Mouse (Mus musculus) CD4-positive helper T cell, adult 2 months (primary cell): ENCODE data around the gene Fnbp1.

Experiments used
- DNase-seq: peaks from one replicate; pipeline ENCODE4 v3.0.0-alpha.2; 2012; ENCODE audit warnings: low read depth, missing footprints, low spot score

Gene Fnbp1

DNA sequence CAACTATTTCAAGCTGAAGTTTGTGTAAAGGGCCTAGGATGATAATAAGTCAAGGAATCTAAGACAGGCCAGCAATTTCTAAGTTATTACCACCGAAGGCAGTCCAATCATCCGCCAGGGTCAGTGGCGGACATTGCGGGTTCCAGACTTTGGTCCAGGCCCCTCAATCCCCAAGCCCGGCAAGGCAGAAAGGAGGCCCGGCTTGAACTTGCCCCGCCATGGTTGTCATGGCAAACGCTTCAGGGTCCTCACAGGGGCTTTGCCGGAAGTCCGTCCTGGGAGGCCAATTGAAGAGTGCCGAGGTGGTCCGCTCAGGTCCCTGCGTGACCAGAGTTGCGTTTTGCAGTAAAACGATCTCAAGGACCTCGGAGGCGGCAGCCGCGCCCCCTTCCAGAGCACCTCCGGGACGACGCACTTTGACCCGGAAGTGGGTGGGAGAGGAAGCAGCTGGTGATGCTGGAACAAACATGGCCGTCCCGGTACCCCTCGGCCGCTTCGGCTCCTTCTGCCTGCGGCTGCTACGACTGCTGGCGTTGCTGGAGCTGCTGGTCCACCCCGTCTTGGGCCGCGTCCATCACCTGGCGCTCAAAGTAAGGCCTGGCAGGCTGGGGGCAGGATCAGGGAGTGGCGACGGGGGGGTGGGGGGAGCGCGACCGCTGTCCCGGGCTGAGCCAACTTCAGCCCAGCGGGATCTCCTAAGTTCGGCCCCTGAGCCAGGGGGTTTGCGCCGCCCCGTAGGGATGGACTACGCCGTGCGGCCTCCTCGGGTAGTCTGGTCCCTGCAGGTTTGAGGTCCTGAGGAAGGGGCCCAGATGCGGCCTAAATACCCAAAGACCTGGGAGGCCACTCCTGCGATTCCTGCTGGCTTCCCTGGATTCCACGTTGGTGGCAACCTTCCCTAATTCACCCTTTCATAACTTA is 10.3 kb upstream of the Fnbp1 start, which contains the start of gene Gpr107:
Gene Gpr107, plus strand, starts transcription at position 425 of the 921 bp plus-strand sequence.
- peak; percentile 87 for DNase-seq

- peak; percentile 59 for DNase-seq
These were observed 9.0 kb upstream of the Fnbp1 start for GRCm38 (mm10) chr2:31150762-31151161.

DNA sequence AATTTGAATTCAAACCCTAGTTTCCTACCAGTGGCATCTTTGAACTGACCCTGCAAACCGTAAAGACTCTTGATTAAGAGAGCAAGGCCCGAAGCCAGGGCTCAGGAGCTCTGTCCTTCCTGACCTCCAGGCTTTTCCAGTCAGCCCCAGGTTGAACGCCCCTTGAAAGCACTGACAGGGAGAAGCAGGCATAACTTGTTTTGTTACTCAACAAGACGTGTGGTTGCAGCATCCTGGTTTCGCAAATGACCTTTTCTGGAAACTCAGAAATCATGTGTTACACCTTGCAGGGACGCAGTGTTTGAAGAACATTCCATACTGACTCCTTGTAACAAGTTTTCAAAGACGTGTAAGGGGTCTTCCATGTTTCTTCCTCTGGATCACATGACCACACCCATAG is 5.2 kb upstream of the Fnbp1 start:
- DNase-seq: no peak

DNA sequence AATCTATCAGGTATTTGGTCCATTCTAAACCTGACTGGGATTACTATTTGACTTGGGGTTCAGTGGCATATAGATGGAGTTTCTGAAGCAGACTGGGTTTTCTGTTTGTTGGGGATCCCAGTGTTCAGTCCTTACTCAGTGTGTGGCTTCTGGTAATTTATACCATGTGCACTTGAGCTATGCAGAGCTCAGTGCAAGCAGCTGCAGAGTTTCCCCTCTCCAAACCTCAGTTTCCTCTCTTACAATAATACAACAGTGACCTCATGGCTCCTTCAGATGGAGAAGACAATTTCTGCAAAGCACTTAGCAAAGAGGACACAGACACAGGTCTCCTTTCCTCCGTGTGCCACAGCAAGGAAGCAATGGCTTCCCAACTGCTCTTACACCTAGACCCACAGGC is 3.1 kb upstream of the Fnbp1 start:
- peak; percentile 52 for DNase-seq

DNA sequence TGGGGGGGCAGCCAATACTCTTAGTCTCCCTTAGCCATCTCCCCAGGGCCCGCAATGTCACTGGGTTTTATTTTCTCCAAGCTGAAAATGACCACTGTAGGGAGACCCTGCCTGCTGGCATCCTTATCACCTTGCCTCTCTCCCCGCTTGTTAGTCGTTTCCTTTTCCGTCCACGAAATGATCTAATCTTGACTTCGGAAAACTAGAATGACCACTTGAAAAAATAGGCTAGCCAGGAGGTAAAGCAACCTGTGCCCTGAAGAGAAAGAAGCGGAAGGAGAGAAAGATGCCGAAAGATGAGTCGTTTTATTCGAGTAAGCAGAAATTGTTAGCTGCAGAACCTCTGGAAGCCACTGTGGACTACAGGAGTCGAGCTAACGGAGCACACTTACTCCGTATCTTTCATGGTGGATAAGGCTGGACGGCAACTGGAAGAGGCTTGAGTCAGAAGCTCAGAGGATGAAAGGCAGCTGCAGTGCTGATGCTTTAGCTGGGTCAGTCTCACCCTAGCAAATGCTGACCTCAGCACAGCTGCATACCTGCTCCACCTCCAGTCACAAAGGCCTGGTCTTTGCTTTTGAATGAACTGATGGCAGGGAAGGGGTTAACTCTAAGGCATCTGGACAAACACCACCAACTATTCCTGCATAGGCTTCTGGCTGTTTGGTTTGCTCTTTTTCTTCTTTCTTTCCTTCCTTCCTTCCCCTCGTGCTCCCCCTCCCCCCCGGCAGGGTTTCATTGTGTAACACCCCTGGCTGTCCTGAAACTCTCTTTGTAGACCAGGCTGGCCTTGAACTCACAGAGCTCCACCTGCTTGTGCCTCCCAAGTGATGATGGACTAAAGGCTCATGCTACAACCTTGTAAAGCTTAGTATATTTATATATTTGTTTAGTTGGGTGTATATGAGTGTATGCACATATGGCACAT is 2.2 kb upstream of the Fnbp1 start:
- DNase-seq: peak; percentile 44

DNA sequence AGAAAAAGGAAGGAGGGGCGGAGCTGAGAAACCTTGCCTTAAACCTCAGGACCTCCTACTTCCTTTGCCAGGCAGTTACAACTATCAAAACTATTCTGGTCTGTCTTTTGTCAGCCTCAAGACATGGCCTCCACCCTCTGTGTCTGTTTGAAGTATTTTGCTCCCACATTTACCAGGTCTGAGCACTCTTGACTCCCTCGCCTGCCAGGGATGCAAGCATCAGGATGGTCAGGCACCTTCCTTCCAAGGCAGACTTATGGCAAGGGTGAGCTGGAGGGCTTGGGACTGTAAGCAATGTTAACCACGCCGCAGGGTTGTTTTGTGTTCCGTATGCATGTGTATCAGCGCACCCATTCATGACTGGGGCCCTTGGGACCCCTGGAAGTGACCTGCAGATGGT is 1.5 kb upstream of the Fnbp1 start:
- DNase-seq: peak; percentile 80

DNA sequence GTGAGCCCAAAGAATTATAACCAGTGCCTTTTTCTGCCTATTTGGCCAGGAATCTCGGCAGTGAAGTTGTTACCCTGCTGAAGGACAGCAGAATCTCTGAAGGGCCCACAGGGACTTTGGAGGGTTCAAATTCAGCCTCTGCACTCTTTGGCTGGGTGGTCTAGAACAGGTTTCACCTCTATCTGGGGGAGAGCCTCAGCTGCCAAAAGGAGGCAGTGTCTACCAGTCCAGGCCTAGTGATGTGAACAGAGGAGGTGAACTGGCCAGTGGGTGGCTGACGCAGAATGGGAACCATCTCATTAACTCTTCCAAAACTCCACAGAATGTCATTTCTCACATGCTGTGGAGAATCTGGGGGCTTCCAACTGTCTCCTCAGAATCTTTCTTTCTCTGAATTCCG is 697 bp upstream of the Fnbp1 start:
- DNase-seq: no peak

DNA sequence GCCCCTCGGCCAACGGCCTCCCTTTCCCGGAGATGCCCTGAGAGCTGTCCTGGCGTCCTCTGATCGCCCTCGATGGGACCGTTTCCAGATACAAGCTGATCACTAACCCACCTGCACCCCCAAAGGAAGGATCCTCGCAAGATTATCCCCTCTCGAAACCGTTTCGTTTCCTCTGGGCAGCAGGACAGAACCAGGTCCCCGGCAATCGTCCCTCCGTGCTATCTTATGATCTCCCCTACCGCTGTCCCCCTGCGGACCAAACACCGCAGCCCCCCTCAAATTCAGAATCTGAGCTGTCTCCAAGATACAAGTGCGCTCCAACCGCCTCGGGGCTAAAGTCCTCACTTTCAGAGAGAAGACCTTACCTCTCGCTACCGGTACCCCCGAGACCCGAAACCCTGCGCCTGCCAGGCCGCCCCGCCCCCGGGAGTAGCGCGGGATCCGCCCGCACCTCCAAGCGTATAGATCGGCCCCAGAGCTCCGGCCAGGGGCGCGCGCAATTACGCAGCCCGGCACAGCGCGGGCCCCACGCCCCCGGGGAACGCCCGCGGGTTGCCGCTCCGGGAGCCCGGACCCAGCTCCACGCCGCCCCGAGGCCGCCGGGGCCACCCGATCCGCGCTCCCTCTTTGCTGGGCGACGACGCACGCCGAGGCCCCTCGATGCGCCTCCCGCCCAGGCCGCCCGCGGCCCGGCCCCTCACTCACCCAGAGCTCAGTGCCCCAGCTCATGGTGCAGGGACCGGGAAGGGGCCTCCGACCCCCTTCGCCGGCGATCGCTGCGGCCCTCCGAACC is 538 bp downstream of the Fnbp1 start:
- peak; percentile 37 for DNase-seq

DNA sequence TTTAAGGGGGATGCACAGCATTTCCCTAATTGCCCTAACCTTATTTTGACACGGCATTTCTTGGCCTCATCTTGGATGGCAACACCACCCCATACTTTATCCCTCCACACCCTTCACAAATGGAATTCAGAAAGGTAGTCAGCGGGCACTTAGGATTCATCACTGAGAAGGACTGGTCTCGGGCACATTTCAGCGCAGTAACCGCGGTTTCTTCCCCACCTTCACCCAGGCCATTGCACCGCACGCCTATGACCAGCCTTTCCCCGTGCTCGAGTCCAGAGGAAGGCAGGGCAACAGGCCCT is 1.1 kb downstream of the Fnbp1 start:
- DNase-seq: no peak

DNA sequence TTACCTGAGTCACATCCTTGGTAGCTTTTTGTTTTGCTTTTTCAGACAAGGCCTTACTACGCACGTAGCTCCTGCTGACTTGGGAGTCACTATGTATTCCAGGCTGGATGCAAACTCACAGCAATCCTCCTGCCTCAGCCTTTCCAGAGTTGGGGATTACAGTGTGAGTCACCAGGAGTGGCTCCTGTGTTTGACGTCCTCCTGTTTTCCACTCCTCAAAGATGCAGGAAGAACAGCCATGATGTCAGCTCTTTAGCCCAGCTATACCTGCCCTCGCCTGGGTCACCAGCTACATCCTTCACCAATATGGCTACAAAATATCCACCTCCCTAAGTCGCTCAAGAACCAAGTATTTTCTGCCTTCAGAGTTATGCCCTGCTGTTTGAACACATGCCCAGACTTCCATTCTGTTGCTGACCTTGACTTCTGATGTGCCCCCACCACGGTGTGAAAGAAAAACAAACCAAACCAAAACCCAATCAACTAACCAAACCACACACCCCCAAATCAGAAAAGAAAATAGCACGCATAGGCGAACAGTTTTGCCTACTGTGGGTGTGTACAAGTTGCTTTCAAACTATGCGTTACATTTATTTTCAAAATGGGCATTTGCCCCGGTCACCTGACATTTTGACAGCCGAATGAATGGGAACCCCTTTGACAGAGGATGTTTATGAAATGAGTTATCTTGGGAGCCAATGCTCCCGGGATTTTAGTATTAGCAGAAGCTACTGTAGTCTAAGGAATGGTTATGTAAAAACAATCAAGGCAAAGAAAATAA is 1.6 kb downstream of the Fnbp1 start:
- DNase-seq: peak; percentile 37

- DNase-seq: peak; percentile 53
These were observed 2.6 kb downstream of the Fnbp1 start for GRCm38 (mm10) chr2:31139174-31139632.

GRCm38 (mm10) chr2:31137018-31137590 is 4.7 kb downstream of the Fnbp1 start:
- DNase-seq: no peak

GRCm38 (mm10) chr2:31136338-31136737 is 5.5 kb downstream of the Fnbp1 start:
- DNase-seq: peak; percentile 52

- DNase-seq: no peak
These were observed 6.3 kb downstream of the Fnbp1 start for GRCm38 (mm10) chr2:31135512-31135931.

DNA sequence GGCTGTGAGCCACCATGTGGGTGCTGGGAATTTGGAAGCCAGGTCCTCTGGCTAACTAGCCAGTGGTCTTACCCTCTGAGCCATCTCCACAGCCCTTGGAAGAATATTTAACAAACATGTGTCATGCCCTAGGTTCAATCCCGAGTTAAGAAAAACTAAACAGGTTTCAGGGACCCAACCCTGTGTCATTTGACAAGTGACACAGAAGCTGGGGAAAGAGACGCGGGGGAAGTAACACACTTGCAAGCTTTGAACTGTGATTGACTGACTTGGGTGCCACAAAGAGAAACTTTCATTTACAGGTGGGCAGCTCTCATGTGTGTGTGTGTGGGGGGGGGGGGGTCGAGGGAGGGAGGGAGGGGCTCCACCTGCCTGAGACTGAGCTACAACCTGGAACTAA is 7.8 kb downstream of the Fnbp1 start:
- DNase-seq: no peak

DNA sequence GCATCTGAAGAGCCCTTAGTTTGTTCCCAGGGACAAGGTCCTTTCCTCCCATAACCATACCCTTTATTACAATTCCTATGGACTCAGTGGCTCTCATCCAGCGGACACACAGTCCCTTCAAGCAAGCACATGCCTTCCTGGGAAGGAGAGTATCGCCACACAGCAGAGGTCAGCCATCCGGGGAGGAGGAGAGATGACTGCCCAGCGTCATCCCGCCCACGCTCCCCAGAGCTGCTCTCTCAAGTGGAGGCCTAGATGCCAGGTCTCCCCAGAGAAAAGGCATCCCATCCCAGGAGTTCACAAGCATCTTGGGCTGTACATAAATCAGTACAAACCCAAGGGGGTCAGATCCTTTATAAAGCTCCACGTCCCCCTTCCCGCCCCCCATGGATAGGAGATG is 9.1 kb downstream of the Fnbp1 start:
- no peak for DNase-seq

DNA sequence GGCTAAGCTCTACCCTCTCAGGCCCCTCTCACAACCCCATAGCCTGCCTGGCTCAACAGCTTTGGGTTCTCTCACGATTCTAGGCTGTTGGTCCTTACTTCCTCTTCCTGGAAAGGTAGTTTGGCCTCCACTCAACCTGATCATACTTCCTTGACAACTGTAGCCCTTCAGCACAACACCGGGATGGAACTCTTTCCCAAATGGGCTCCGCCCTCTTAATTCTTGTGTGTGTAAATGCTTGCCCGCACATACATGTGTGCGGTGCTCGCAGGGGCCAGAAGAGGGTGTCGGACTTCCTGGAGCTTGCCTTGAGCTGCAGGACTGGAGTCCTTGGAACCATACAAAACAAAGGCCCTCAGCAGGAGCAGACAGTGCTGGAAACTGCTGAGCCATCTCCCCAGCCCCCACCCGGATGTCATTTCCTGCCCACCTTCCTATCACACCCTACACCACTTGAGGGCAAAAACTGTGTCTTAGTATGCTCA is 11.0 kb downstream of the Fnbp1 start:
- peak; percentile 83 for DNase-seq

DNA sequence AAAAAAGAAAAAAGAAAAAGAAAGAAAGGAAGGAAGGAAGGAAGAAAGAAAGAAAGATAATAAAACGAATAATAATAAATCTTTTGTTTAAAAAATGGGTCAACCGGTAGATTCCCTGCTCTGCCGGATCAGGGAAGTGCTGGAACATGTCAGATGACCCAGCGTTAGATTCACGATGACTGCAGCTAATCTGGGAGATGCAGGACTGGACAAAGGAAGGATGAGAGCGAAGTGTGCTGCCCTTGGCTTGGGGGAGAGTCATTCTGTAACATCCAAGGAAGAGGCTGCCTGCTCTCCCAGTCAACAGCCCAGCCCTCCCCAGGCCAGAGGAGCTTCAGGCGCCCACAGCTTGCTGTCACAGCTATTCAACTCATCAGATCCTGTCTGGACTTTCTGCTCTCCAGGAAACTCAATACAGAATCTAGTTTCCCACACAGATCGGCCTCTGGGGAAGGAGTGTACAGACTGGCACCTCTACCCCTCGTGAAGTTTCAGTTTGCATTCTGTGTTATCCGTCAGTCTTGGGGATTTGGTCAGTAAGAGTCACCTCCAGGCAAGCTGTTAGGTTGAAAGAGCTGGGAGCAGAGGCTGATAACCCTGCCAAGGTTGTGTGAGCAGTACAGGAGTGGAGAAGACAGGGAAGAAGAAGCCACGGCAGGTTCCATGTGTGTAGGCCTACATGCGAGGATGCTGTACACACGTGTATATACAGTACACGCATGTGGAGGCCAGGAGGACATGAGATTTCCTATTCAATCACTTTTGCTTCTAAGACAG is 11.9 kb downstream of the Fnbp1 start:
- DNase-seq: no peak

DNA sequence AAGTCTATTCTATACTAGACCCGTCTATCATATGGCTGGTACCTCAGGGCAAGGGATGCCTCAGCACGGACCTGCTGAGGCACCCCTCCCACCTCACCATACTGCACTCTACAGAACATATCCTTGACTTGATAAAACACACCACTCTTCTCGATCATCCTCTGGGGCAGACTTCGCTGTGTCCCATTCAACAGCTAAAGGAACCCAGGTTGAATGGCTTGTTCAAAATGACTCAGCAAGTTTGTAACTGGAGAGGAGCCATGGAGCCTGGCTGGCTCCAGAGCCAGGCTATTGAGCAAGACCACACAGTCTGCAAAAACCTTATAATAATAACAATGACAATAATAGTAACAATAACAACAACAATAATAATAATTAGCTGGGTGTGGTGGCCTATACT is 13.9 kb downstream of the Fnbp1 start:
- no peak for DNase-seq
